Mouse (Mus musculus) kidney, adult 2 months (tissue): ENCODE data around the gene Btnl9.

Experiments used
- CTCF ChIP-seq: fragments of 200-500 bp; conservative IDR thresholded peaks from 2 replicates; pipeline ENCODE4 v1.5.1; 2011; ENCODE audit warnings: low read depth, mild to moderate bottlenecking, control low read depth, low read length, moderate library complexity, mixed read lengths; ENCODE audit not compliant: insufficient read depth, insufficient read length
- POLR2A ChIP-seq: fragments of 200-500 bp; IDR thresholded peaks from one replicate; pipeline ENCODE4 v1.6.1; 2011; ENCODE audit warnings: low read depth, low read length, control low read depth

- TF ChIP-seq CTCF (no peak), POLR2A (no peak)
Observed at GRCm38 (mm10) chr11:49168839-49169611, 17.9 kb downstream of the Btnl9 start.
